Mouse (Mus musculus) liver, embryonic 14.5 days (tissue): ENCODE data around the gene Cacna1s. TPM values are rescaled to one million over a fixed set of nuclear protein-coding genes. Genes with fewer than 3 reads are reported as not detected.

ENCODE experiments used
- ATAC-seq: fragments of 200-750 bp; cut with Nextera tagmentation; 2 replicates; pipeline ENCODE4 v1.8.0; 2017; ENCODE audit warnings: moderate number of reproducible peaks, mild to moderate bottlenecking, moderate library complexity; ENCODE audit not compliant: insufficient read depth
- DNase-seq, 3 experiments: peaks; one replicate each; pipeline ENCODE4 v3.0.0-alpha.2; 2012 to 2013; ENCODE audit warnings: low read depth in 3 of 3, low spot score in 3 of 3
- H3K27ac ChIP-seq: fragments of 300-500 bp; sonication (generic); 2 replicates; pipeline ENCODE4 v1.5.1; 2014; ENCODE audit warnings: moderate library complexity, mild to moderate bottlenecking, control low read depth, inconsistent platforms
- H3K27me3 ChIP-seq: fragments of 300-500 bp; sonication (generic); 2 replicates; pipeline ENCODE4 v1.6.1; 2014; ENCODE audit warnings: mild to moderate bottlenecking, low read length, moderate library complexity; ENCODE audit not compliant: control insufficient read depth, insufficient read depth
- H3K36me3 ChIP-seq: fragments of 300-500 bp; sonication (generic); replicated peaks from 2 replicates; pipeline ENCODE4 v1.6.1; 2014; ENCODE audit warnings: low read depth; ENCODE audit not compliant: control insufficient read depth, insufficient read depth
- H3K4me1 ChIP-seq, 2 experiments: fragments of 200-500 bp in 1 of 2; fragments of 300-500 bp in 1 of 2; sonication (generic) in 1 of 2; replicated peaks; 2 replicates each; pipeline ENCODE4 v1.6.1; 2012 to 2014; ENCODE audit warnings: antibody characterized with exemption in 1 of 2, inconsistent platforms in 1 of 2, low read length in 1 of 2; ENCODE audit not compliant: control insufficient read depth in 2 of 2, insufficient read depth in 2 of 2
- H3K4me2 ChIP-seq: fragments of 300-500 bp; sonication (generic); 2 replicates; pipeline ENCODE4 v1.6.1; 2014; ENCODE audit warnings: low read depth, mild to moderate bottlenecking, control low read depth, moderate library complexity
- H3K4me3 ChIP-seq, 2 experiments: fragments of 200-500 bp in 1 of 2; fragments of 300-500 bp in 1 of 2; sonication (generic) in 1 of 2; 2 replicates each; pipeline ENCODE4 v1.5.1; 2012 to 2014; ENCODE audit warnings: low read depth in 2 of 2, low read length in 2 of 2, mild to moderate bottlenecking in 2 of 2, control low read depth in 1 of 2, inconsistent platforms in 1 of 2, moderate library complexity in 1 of 2; ENCODE audit not compliant: insufficient read depth in 1 of 2
- H3K9ac ChIP-seq: fragments of 300-500 bp; sonication (generic); replicated peaks from 2 replicates; pipeline ENCODE4 v1.6.1; 2014; ENCODE audit warnings: mild to moderate bottlenecking, control low read depth, moderate library complexity
- H3K9me3 ChIP-seq: fragments of 300-500 bp; sonication (generic); 2 replicates; pipeline ENCODE4 v1.6.1; 2016; ENCODE audit warnings: low read length, mixed read lengths; ENCODE audit not compliant: control insufficient read depth
- CTCF ChIP-seq: IDR thresholded peaks from 2 replicates; pipeline ENCODE4 v1.5.1; 2016; ENCODE audit warnings: antibody characterized with exemption, low read depth, control low read depth
- EP300 ChIP-seq: IDR thresholded peaks from 2 replicates; pipeline ENCODE4 v1.6.1; 2016; ENCODE audit warnings: antibody characterized with exemption, low read depth
- WGBS: fragments of 180-500 bp; shearing (Covaris S2); extraction: QIAGEN DNeasy Blood & Tissue Kit; methylation state at CpG from one replicate; pipeline ENCODE4 v1.1.7; 2014; ENCODE audit not compliant: insufficient replicate concordance; 5-methylcytosine and 5-hydroxymethylcytosine counted together
- polyA plus RNA-seq, 2 experiments: library from polyadenylated mRNA; depleted of rRNA in 1 of 2; stranded (reverse) in 1 of 2; unstranded in 1 of 2; fragments of >200 nt; fragmentation: Nextera tagmentation in 1 of 2; extraction: Ambion mirVana in 1 of 2; gene quantifications; 2 replicates each; pipeline versions ENCODE4 v1.2.1 to v1.2.3; 2012 to 2014

Gene Cacna1s
- polyA plus RNA-seq, 2 experiments: not detected

DNA sequence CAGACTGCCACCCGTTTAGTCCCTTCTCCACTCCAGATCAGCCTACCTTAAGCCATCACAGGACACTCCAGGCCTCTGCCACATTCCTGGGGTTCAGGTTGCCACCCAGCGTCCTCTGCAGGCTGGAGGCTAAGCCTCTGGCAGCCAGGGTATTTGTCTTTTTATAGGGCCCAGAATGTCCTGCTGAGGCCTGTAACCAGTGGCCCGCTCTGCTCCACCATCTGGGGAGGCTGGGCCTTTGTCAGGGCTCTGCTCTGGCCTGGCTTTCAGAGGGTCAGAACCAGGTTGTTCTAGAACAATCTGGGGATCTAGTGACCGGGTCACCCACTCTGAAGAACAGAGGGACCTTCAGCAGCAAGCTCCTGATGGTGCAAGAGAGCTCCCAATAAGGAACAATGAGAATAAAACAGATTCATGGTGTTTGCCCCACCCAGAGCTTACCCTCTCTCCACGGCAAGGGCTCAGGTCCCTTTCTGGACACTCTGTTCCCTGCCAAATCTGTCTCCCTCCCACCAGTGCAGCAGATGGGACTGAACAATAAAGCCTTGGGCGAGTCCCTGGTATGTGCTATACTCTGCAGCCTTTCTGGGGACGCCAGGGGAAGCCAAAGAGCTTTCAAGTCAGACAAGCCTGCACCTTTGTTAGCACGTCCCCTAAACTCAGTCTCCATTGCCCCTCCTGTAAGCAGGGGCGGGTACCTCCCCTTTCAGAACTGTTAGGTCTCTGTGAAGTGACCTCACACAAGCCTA is 8.7 kb downstream of the Cacna1s start:
- no peaks in the 10 kb centered on the region for H3K36me3 ChIP-seq

DNA sequence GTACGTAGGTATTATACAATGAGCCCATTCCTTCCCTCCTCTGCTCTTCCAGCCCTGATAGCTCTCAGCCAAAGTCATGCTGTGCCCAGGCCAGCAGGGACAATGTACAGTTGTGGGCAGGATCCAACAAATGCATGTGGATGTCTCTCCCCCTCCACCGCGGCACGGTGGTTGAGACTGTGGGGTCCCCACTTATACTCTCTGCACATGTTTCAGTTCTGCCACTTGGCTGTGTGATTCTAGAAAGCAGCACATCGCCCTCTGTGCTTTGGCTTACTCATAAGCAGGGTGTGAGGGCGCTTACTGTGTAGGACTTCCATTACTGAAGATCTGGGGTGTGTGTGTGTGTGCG is 9.2 kb downstream of the Cacna1s start:
- H3K36me3 ChIP-seq: no peaks in the 10 kb centered on the region
- 78% methylated on average over 7 of the region's 7 CpGs for WGBS
- no peak for ATAC-seq
- TF ChIP-seq EP300 (no peak), CTCF (no peak)
- H3K27ac ChIP-seq: no peak overlapping the region
- H3K27me3 ChIP-seq: no peaks in the 10 kb centered on the region; the same call in 1 of the 2 replicates
- H3K4me3 ChIP-seq: no peak overlapping the region
- no peaks in the 10 kb centered on the region for H3K9me3 ChIP-seq
- H3K4me2 ChIP-seq: no peak overlapping the region
- H3K9ac ChIP-seq: no peak overlapping the region
- 0 out of 4 replicates have a peak, but pooled peaks cover 0 to 2% of the 10 kb centered on the region in 2 experiments for H3K4me1 ChIP-seq
- no peak for DNase-seq

More for the DNA sequence above, 8.7 kb downstream of the Cacna1s start:
- H3K4me1 ChIP-seq: 0 out of 4 replicates have a peak, but pooled peaks cover 0 to 2% of the 10 kb centered on the region in 2 experiments
- no peak overlapping the region for H3K4me2 ChIP-seq
- ATAC-seq: no peak
- DNase-seq: no peak
- H3K27ac ChIP-seq: no peak overlapping the region
- TF ChIP-seq EP300 (no peak), CTCF (no peak)
- WGBS: 44% methylated on average over 9 of the region's 9 CpGs
- no peak overlapping the region for H3K9ac ChIP-seq
- H3K4me3 ChIP-seq: no peak overlapping the region
- no peaks in the 10 kb centered on the region; the same call in 1 of the 2 replicates for H3K27me3 ChIP-seq
- no peaks in the 10 kb centered on the region for H3K9me3 ChIP-seq

DNA sequence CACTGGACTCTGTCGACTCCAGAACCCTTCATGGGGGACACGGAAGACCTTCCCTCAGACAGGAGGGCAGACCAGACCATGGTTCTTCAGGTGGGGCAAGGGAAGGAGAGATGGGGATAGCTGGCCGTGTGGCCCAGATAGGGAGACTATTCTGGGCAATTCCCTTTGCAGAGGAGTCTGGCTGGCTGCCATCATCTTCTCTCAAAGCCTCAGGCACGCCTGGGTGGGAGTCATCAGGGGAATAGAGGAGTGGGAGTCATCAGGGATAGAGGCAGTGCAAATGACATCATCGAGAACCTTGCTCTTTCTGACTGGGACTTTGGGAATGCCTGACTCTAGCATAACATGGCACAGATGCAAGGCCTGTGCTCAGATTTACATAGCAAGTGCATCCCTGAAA is 11.4 kb downstream of the Cacna1s start:
- Histone ChIP-seq H3K9me3 (no peaks in the 10 kb centered on the region), H3K27me3 (no peaks in the 10 kb centered on the region; the same call in 1 of the 2 replicates), H3K4me2 (no peak overlapping the region), H3K9ac (no peak overlapping the region), H3K4me1 (0 out of 4 replicates have a peak, but pooled peaks cover 0 to under 1% of the 10 kb centered on the region in 2 experiments), H3K4me3 (no peak overlapping the region), H3K36me3 (no peaks in the 10 kb centered on the region), H3K27ac (no peak overlapping the region)
- ATAC-seq: no peak
- no peak for DNase-seq
- WGBS: 45% methylated on average over 5 of the region's 5 CpGs
- no peak for TF ChIP-seq CTCF
- no peak for TF ChIP-seq EP300

DNA sequence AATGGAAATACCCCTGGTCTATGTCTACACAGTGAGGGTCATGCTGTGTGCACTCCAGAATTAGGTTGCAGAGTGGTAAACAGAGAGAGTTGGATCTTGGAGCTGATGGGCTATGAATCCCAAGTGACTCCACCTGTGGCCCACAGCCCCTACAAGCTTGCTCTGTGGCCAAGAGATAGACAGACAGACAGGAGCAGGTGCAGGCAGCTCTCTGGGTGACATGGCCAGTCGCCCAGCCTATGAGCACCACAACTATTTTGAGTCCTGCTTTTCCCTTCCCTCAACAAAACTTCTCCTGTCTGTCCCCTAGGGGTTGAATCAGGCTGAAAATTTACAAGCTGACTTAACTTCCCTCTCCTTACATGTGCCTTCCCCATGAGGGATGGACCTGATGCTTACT is 14.1 kb downstream of the Cacna1s start:
- H3K4me3 ChIP-seq: no peak overlapping the region
- no peaks in the 10 kb centered on the region for H3K36me3 ChIP-seq
- H3K4me2 ChIP-seq: no peak overlapping the region
- WGBS: 29% methylated on average over 1 of the region's 1 CpGs
- TF ChIP-seq CTCF (no peak), EP300 (no peak)
- no peaks in the 10 kb centered on the region; the same call in 1 of the 2 replicates for H3K27me3 ChIP-seq
- H3K4me1 ChIP-seq: no peaks in the 10 kb centered on the region
- ATAC-seq (no peak), DNase-seq (no peak)
- no peak overlapping the region for H3K27ac ChIP-seq
- no peak overlapping the region for H3K9ac ChIP-seq
- H3K9me3 ChIP-seq: no peaks in the 10 kb centered on the region

DNA sequence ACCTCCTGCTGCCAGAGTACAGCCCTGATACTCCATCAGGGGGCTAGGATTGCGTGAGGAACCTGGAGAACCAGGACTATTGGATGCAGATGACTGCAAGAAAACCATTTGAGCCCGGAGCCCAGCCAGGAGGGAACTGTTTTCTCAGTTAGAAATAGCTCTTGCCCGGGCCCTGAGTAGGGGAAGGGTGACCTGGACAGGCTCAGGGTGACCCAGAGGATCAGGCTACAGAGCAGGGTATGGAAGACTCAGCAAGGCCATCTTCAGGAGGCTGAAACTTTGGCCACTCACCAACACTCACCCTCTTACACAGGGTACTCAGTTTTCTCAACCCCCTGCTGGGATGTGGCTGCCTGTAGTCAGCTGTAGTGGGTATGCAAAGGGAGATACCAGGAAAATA is 15.0 kb downstream of the Cacna1s start:
- no peak overlapping the region for H3K27ac ChIP-seq
- no peak for DNase-seq
- no peak overlapping the region for H3K4me2 ChIP-seq
- H3K4me3 ChIP-seq: no peak overlapping the region
- no peaks in the 10 kb centered on the region for H3K9me3 ChIP-seq
- WGBS: 44% methylated on average over 3 of the region's 3 CpGs
- no peak for TF ChIP-seq CTCF
- TF ChIP-seq EP300: no peak
- no peaks in the 10 kb centered on the region for H3K4me1 ChIP-seq
- H3K9ac ChIP-seq: no peak overlapping the region
- no peaks in the 10 kb centered on the region for H3K36me3 ChIP-seq
- H3K27me3 ChIP-seq: no peaks in the 10 kb centered on the region; the same call in 1 of the 2 replicates
- no peak for ATAC-seq
